Mouse (Mus musculus) cerebellum, adult 9-10 months (tissue): ENCODE data around the gene Nol10.
"Not testable (repeated sequence)": the region's sequence is repeated elsewhere in the genome, so short reads cannot be mapped to it uniquely, and the experiment has no call there.

Experiments
- DNase-seq: peaks from one replicate; pipeline ENCODE4 v3.0.0; 2022

The Nol10 gene

GRCm38 (mm10) chr12:17464550-17464949 is 116.3 kb downstream of the Nol10 start:
- DNase-seq, result not testable (repeated sequence)

- no peak for DNase-seq
Measured at GRCm38 (mm10) chr12:17466791-17467190, 118.5 kb downstream of the Nol10 start.

GRCm38 (mm10) chr12:17468359-17468758 is 120.1 kb downstream of the Nol10 start:
- DNase-seq, result no peak

GRCm38 (mm10) chr12:17469869-17470268 is 121.6 kb downstream of the Nol10 start:
- no peak for DNase-seq

GRCm38 (mm10) chr12:17470528-17470927 is 122.3 kb downstream of the Nol10 start:
- not testable (repeated sequence) for DNase-seq

GRCm38 (mm10) chr12:17471405-17471804 is 123.1 kb downstream of the Nol10 start:
- peak; percentile 4 for DNase-seq

- DNase-seq, result no peak
Measured at GRCm38 (mm10) chr12:17473128-17473527, 124.9 kb downstream of the Nol10 start.

- DNase-seq, result no peak
Measured at GRCm38 (mm10) chr12:17473862-17474261, 125.6 kb downstream of the Nol10 start.

- DNase-seq, result no peak
Measured at GRCm38 (mm10) chr12:17474681-17475080, 126.4 kb downstream of the Nol10 start.

- DNase-seq, result no peak
Measured at GRCm38 (mm10) chr12:17475146-17475545, 126.9 kb downstream of the Nol10 start.

- DNase-seq, result no peak
Measured at GRCm38 (mm10) chr12:17478196-17478595, 129.9 kb downstream of the Nol10 start.

GRCm38 (mm10) chr12:17478856-17479255 is 130.6 kb downstream of the Nol10 start:
- no peak for DNase-seq
